24 mouse cellular contexts compared by ENCODE assay signal in the genomic region with DNA sequence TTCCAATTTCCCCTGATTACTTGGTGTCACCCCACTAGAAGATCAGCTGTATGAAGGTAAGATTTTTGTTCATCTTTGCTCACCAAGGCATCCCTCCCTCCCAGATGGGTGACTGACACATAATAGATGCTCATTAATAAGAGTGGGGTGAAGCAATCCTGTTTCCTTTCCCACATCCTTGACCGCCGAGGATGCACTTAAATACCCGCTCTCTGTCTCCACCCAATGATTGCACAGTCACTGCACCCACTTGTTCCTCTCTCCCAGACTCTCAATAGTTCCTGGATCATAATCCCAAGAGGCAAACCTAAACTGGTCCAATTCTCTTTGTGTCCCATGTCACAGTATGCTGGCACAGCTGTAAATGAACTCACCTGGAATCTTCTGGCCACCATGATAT.
"Had no signal": no experiment of that assay in that cellular context is flagged by ENCODE, and none has a peak within 500 bp of the region (broad histone marks: within the 10 kb centered on the region; RNA-seq: fewer than 3 reads in every experiment).

No protein-coding gene starts in this region.

- DNase-seq: gastrocnemius, postnatal 25 days; heart, adult 18-20 months; heart, postnatal 14 days; heart, postnatal 36 days; kidney, adult 11 months; kidney, adult 2 months; kidney, adult 9 months; kidney, postnatal 14 days; kidney, postnatal 36 days; layer of hippocampus, adult 9-11 months; layer of hippocampus, postnatal 36 days; left cerebral cortex, postnatal 4 days had no signal

- H3K9ac ChIP-seq: heart, embryonic 13.5 days; heart, embryonic 15.5 days; hindbrain, embryonic 13.5 days; hindbrain, embryonic 15.5 days; kidney, embryonic 15.5 days; limb, embryonic 13.5 days; limb, embryonic 15.5 days; liver, embryonic 12.5 days; liver, embryonic 14.5 days had no signal

- H3K4me2 ChIP-seq: heart, embryonic 13.5 days; heart, embryonic 15.5 days; hindbrain, embryonic 13.5 days; hindbrain, embryonic 15.5 days; kidney, embryonic 15.5 days; limb, embryonic 13.5 days; limb, embryonic 15.5 days; liver, embryonic 12.5 days had no signal

- H3K4me3 ChIP-seq: heart, embryonic 13.5 days; heart, embryonic 15.5 days; hindbrain, embryonic 13.5 days; hindbrain, embryonic 15.5 days; kidney, embryonic 15.5 days; limb, embryonic 13.5 days; limb, embryonic 15.5 days; liver, embryonic 12.5 days had no signal

- ATAC-seq: hindbrain, postnatal 0 days; intestine, embryonic 16.5 days; liver, embryonic 12.5 days had no signal

- H3K9me3 ChIP-seq: heart, embryonic 13.5 days; heart, embryonic 15.5 days; hindbrain, embryonic 13.5 days; hindbrain, embryonic 15.5 days; kidney, embryonic 15.5 days; limb, embryonic 13.5 days; limb, embryonic 15.5 days; liver, embryonic 12.5 days had no signal

- H3K36me3 ChIP-seq: heart, embryonic 13.5 days; heart, embryonic 15.5 days; hindbrain, embryonic 13.5 days; hindbrain, embryonic 15.5 days; kidney, embryonic 15.5 days; limb, embryonic 13.5 days; limb, embryonic 15.5 days; liver, embryonic 12.5 days had no signal

- H3K27ac ChIP-seq: heart, embryonic 13.5 days; heart, embryonic 15.5 days; hindbrain, embryonic 13.5 days; hindbrain, embryonic 15.5 days; hindbrain, postnatal 0 days; kidney, embryonic 15.5 days; kidney, postnatal 0 days; limb, embryonic 13.5 days; limb, embryonic 15.5 days; liver, embryonic 12.5 days; liver, embryonic 14.5 days had no signal

- H3K4me1 ChIP-seq: heart, embryonic 13.5 days; heart, embryonic 15.5 days; hindbrain, embryonic 13.5 days; hindbrain, embryonic 15.5 days; limb, embryonic 13.5 days; liver, embryonic 12.5 days had no signal

- H3K27me3 ChIP-seq: heart, embryonic 13.5 days; heart, embryonic 15.5 days; hindbrain, embryonic 13.5 days; hindbrain, embryonic 15.5 days; kidney, embryonic 15.5 days; limb, embryonic 13.5 days; limb, embryonic 15.5 days; liver, embryonic 12.5 days had no signal
